Mouse (Mus musculus) myocyte (in vitro differentiated cells): ENCODE data around the gene Pdlim1. TPM values are rescaled to one million over a fixed set of nuclear protein-coding genes. Genes with fewer than 3 reads are reported as not detected.
A peak's percentile ranks its signal among the peaks of the same experiment; 100 is the strongest.

Source experiments
- H3K27me3 ChIP-seq: one replicate; pipeline ENCODE4 v1.6.1; 2011; ENCODE audit not compliant: control insufficient read depth, insufficient read depth, insufficient read length
- H3K36me3 ChIP-seq: one replicate; pipeline ENCODE4 v1.6.1; 2011; ENCODE audit not compliant: control insufficient read depth, insufficient read depth
- H3K4me2 ChIP-seq: one replicate; pipeline ENCODE4 v1.6.1; 2011; ENCODE audit warnings: low read depth, control low read depth
- H3K4me3 ChIP-seq: one replicate; pipeline ENCODE4 v1.5.1; 2011; ENCODE audit warnings: mild to moderate bottlenecking, control low read depth, moderate library complexity
- H3K79me2 ChIP-seq: one replicate; pipeline ENCODE4 v1.6.1; 2011; ENCODE audit not compliant: control insufficient read depth, insufficient read depth
- H3ac ChIP-seq: one replicate; pipeline ENCODE4 v1.6.1; 2011; ENCODE audit not compliant: control insufficient read depth, insufficient read length
- CEBPB ChIP-seq: IDR thresholded peaks from 2 replicates; pipeline ENCODE4 v1.6.1; 2011; ENCODE audit warnings: mild to moderate bottlenecking, moderate library complexity; ENCODE audit not compliant: poor library complexity, insufficient read depth, severe bottlenecking
- E2F4 ChIP-seq: IDR thresholded peaks from one replicate; pipeline ENCODE4 v1.6.1; 2011; ENCODE audit warnings: mild to moderate bottlenecking, control low read depth, moderate library complexity; ENCODE audit not compliant: insufficient read depth
- MAX ChIP-seq: IDR thresholded peaks from one replicate; pipeline ENCODE4 v1.6.1; 2011; ENCODE audit warnings: low read depth, mild to moderate bottlenecking, control low read depth
- MYOD1 ChIP-seq, 3 experiments: IDR thresholded peaks; one replicate each; pipeline ENCODE4 v1.6.1; 2011; ENCODE audit warnings: control low read depth in 2 of 3, low read depth in 2 of 3, mild to moderate bottlenecking in 2 of 3, moderate library complexity in 1 of 3; ENCODE audit not compliant: insufficient read length in 2 of 3, control insufficient read depth in 1 of 3
- MYOG ChIP-seq, 3 experiments: IDR thresholded peaks; one replicate each; pipeline ENCODE4 v1.6.1; 2011; ENCODE audit warnings: control low read depth in 2 of 3, low read depth in 2 of 3, mild to moderate bottlenecking in 2 of 3; ENCODE audit not compliant: insufficient read length in 2 of 3, control insufficient read depth in 1 of 3, insufficient read depth in 1 of 3
- POLR2A ChIP-seq: IDR thresholded peaks from one replicate; pipeline ENCODE4 v1.6.1; 2011; ENCODE audit warnings: low read depth, mild to moderate bottlenecking, control low read depth, moderate library complexity; ENCODE audit not compliant: insufficient read length
- POLR2AphosphoS2 ChIP-seq: IDR thresholded peaks from one replicate; pipeline ENCODE4 v1.6.1; 2011; ENCODE audit warnings: low read depth, control low read depth; ENCODE audit not compliant: insufficient read length
- REST ChIP-seq: IDR thresholded peaks from one replicate; pipeline ENCODE4 v1.6.1; 2011; ENCODE audit warnings: mild to moderate bottlenecking, control low read depth, moderate library complexity; ENCODE audit not compliant: insufficient read depth, insufficient read length
- SRF ChIP-seq: IDR thresholded peaks from one replicate; pipeline ENCODE4 v1.6.1; 2011; ENCODE audit warnings: low read depth; ENCODE audit not compliant: control insufficient read depth, insufficient read length
- TCF12 ChIP-seq: IDR thresholded peaks from one replicate; pipeline ENCODE4 v1.6.1; 2011; ENCODE audit warnings: mild to moderate bottlenecking, control low read depth; ENCODE audit not compliant: poor library complexity, insufficient read depth, severe bottlenecking
- TCF3 ChIP-seq: IDR thresholded peaks from one replicate; pipeline ENCODE4 v1.6.1; 2011; ENCODE audit warnings: low read depth, control low read depth; ENCODE audit not compliant: insufficient read length
- USF1 ChIP-seq: IDR thresholded peaks from one replicate; pipeline ENCODE4 v1.6.1; 2011; ENCODE audit warnings: low read depth, mild to moderate bottlenecking, control low read depth, moderate library complexity
- polyA plus RNA-seq: library from polyadenylated mRNA; unstranded; fragments of >200 nt; fragmentation: generic; extraction: Trizol; gene quantifications from one replicate; pipeline ENCODE4 v1.2.1, GENCODE M21; 2012; ENCODE audit warnings: missing spikeins

Gene Pdlim1
- polyA plus RNA-seq, 1 experiment: 161 TPM

DNA sequence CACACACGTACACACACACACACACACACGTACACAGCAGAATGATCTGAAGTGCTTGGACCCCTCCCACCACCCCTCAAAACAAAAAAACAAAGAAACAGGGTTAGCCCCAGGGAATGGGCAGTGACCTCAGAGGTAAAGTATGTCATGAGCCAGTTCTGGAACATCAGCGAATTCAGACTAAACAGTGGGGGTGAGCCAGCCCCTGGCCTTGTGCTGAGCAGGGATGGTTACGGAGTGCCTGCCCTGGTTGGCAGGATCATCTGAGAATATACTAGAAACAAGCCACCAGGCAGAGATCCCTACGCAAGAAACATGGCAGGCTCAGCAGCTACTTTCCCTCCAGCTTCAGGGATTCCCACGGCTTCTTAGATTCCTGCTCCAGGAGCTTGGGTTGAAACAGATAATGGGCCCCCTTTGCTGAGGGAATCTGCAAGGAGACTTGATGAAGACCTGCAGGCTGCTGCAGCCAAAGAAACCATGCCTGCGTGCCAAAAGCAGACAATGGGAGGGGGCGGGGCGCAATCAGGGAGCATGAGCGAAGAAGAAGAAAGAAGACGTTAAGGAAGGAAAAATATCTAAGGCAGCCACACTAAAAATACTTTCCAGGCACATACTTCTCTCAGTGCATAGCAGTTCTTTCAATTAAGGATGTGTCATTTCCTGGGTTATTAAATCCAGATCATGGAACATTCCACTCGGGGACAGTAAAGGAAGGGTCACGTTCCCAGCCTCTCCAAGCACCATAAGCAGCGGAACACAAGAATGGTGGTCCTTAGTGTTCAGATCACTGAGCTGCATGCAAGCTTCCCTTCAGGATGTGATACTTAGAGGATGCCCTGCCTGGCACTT lies 30.6 kb downstream of the Pdlim1 start:
- Histone ChIP-seq H3K27me3 (no peaks in the 10 kb centered on the region), H3K36me3 (no peaks in the 10 kb centered on the region), H3K4me3 (no peak overlapping the region), H3K79me2 (no peaks in the 10 kb centered on the region), H3K4me2 (no peak overlapping the region), H3ac (no peak overlapping the region)
- no peak for TF ChIP-seq TCF12
- no peak for TF ChIP-seq CEBPB
- TF ChIP-seq E2F4: no peak
- TF ChIP-seq POLR2A: no peak
- no peak for TF ChIP-seq TCF3
- no peak for TF ChIP-seq USF1
- TF ChIP-seq REST: no peak
- no peak for TF ChIP-seq MYOG (IDR thresholded peaks at IDR 0.05; ENCODE audit: control insufficient read depth in 1 of 3, insufficient read depth in 1 of 3, insufficient read length in 2 of 3, low read depth in 2 of 3)
- TF ChIP-seq SRF: no peak
- no peak for TF ChIP-seq MAX
- no peak for TF ChIP-seq POLR2AphosphoS2
- TF ChIP-seq MYOD1 (IDR thresholded peaks at IDR 0.05; ENCODE audit: control insufficient read depth in 1 of 3, insufficient read length in 2 of 3, low read depth in 2 of 3): no peak

DNA sequence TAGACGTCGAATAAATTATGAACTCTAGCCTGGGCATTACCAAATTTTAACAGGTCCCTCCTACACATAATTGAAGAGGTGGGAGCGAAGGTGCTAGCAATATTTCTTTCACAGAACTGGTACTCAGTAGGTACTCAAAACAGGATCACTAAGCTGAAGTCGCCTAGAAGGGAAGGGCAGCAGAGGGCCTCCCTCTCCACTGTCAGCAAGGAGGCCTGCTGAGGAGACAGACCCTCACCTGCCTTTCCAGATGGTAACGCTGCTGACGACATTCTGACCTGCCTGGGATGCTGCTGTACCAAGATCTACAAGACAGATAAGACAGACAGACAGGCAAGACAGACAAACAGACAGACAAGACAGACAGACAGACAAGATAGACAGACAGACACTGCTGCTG lies 31.3 kb downstream of the Pdlim1 start:
- no peaks in the 10 kb centered on the region for H3K27me3 ChIP-seq
- H3K79me2 ChIP-seq: no peaks in the 10 kb centered on the region
- H3K4me3 ChIP-seq: no peak overlapping the region
- no peak overlapping the region for H3ac ChIP-seq
- H3K4me2 ChIP-seq: no peak overlapping the region
- no peaks in the 10 kb centered on the region for H3K36me3 ChIP-seq
- TF ChIP-seq CEBPB (no peak), POLR2AphosphoS2 (no peak), MYOD1 (IDR thresholded peaks at IDR 0.05; ENCODE audit: control insufficient read depth in 1 of 3, insufficient read length in 2 of 3, low read depth in 2 of 3) (no peak), MYOG (IDR thresholded peaks at IDR 0.05; ENCODE audit: control insufficient read depth in 1 of 3, insufficient read depth in 1 of 3, insufficient read length in 2 of 3, low read depth in 2 of 3) (no peak), SRF (no peak), TCF3 (no peak), POLR2A (no peak), TCF12 (no peak)

DNA sequence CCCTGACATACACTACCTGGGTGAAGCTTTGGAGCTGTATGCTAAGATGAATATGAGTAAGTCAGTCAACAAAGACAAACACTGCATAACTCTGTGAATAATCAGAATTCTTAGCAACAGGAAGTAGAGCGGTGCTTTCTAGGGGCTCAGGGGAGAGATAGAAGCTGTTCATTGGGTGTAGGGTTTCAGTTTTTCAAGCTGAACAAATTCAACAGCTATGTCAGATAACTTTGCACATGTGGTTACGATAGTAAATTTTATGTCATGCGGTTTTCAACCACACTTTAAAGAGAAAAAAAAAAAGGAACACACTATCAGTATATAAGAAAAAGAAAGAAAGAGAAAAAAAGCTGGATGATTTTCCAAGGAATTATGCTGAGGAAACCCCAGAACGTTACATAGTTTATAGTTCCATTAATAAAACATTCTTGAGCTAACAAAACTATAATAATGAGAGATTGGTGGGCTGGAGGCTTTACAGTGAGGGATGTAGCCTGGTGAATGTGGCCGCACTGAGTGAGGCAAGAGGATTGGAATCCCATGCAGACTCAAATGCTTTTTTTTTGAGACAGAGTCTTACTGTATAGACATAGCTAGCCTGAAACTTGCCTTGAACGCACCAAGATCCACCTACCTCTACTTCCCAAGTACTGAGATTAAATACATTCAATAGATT lies 33.3 kb downstream of the Pdlim1 start:
- Histone ChIP-seq H3K36me3 (no peaks in the 10 kb centered on the region), H3K79me2 (no peaks in the 10 kb centered on the region), H3K27me3 (no peaks in the 10 kb centered on the region), H3ac (no peak overlapping the region), H3K4me3 (no peak overlapping the region), H3K4me2 (peak overlapping the region; percentile 35)
- TF ChIP-seq E2F4: no peak
- no peak for TF ChIP-seq POLR2A
- TF ChIP-seq MYOD1 (IDR thresholded peaks at IDR 0.05; ENCODE audit: control insufficient read depth in 1 of 3, insufficient read length in 2 of 3, low read depth in 2 of 3): no peak
- TF ChIP-seq SRF: no peak
- TF ChIP-seq POLR2AphosphoS2: no peak
- TF ChIP-seq TCF3: no peak
- TF ChIP-seq TCF12: no peak
- TF ChIP-seq REST: no peak
- no peak for TF ChIP-seq CEBPB
- TF ChIP-seq MYOG (IDR thresholded peaks at IDR 0.05; ENCODE audit: control insufficient read depth in 1 of 3, insufficient read depth in 1 of 3, insufficient read length in 2 of 3, low read depth in 2 of 3): no peak
- no peak for TF ChIP-seq MAX
- no peak for TF ChIP-seq USF1

DNA sequence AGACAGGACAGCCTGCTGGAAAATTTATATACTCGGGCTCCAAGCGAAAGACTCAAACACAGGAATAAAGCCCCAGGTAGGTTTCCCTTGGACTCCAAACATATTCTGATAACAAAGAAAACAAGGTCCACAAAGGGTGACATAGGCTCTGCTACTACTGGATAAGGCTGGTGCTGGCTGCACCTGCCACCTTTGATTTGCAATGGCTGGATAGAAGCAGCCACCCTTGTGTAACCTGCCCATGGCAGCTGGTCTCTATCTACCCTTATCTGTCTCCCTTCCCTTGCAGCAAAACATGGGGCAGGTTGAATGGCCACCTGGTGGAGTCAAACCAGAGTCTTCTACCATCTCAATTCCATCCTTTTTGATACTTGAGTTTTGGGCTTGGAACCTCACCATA lies 39.1 kb downstream of the Pdlim1 start:
- no peak overlapping the region for H3K4me3 ChIP-seq
- H3K27me3 ChIP-seq: no peaks in the 10 kb centered on the region
- H3ac ChIP-seq: no peak overlapping the region
- H3K79me2 ChIP-seq: no peaks in the 10 kb centered on the region
- H3K36me3 ChIP-seq: peaks cover 9% of the 10 kb centered on the region
- H3K4me2 ChIP-seq: no peak overlapping the region
- TF ChIP-seq USF1 (no peak), TCF3 (no peak), REST (no peak), E2F4 (no peak), MYOG (IDR thresholded peaks at IDR 0.05; ENCODE audit: control insufficient read depth in 1 of 3, insufficient read depth in 1 of 3, insufficient read length in 2 of 3, low read depth in 2 of 3) (no peak), MYOD1 (IDR thresholded peaks at IDR 0.05; ENCODE audit: control insufficient read depth in 1 of 3, insufficient read length in 2 of 3, low read depth in 2 of 3) (no peak)
